Mouse (Mus musculus) lung, adult 2 months (tissue): Measurements from ENCODE around the gene Fgf12.

Source experiments
- CTCF ChIP-seq: fragments of 200-500 bp; IDR thresholded peaks from 2 replicates; pipeline ENCODE4 v1.5.1; 2011; ENCODE audit warnings: mild to moderate bottlenecking, low read length, control low read depth; ENCODE audit not compliant: insufficient read depth
- POLR2A ChIP-seq: fragments of 200-500 bp; IDR thresholded peaks from 2 replicates; pipeline ENCODE4 v1.6.1; 2011; ENCODE audit warnings: low read depth, mild to moderate bottlenecking, control low read depth, low read length, borderline replicate concordance; ENCODE audit errors: extremely low read depth

DNA sequence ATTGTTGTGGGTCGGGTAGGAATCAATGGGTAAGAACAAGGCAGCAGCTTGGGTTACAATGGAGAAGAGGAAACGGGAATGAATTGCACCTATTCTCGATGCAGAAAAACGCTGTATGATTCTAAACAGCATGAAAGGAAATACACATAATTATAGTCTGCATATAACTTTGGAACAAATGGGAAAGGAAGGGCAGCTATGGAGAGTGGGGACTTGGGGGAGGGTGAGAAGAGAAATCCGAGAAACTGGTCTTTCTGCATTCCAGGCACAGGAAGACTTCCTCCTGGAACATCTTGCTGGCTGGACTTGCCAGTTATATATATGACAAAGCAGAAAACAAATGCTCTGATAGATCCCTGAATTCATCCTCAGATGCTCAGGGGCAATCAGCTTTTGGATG, 127.2 kb downstream of the Fgf12 start:
- TF ChIP-seq CTCF (no peak), POLR2A (no peak)
